Mouse (Mus musculus): ENCODE results near the gene Ppm1g. TPM values are rescaled to one million over a fixed set of nuclear protein-coding genes. Genes with fewer than 3 reads are reported as not detected.

The Ppm1g gene
- total RNA-seq (2022) = 100 to 1,000 TPM in 3 of 4 experiments, 10 to 100 TPM in 1; 93.5 to 125 (median 105) TPM

DNA sequence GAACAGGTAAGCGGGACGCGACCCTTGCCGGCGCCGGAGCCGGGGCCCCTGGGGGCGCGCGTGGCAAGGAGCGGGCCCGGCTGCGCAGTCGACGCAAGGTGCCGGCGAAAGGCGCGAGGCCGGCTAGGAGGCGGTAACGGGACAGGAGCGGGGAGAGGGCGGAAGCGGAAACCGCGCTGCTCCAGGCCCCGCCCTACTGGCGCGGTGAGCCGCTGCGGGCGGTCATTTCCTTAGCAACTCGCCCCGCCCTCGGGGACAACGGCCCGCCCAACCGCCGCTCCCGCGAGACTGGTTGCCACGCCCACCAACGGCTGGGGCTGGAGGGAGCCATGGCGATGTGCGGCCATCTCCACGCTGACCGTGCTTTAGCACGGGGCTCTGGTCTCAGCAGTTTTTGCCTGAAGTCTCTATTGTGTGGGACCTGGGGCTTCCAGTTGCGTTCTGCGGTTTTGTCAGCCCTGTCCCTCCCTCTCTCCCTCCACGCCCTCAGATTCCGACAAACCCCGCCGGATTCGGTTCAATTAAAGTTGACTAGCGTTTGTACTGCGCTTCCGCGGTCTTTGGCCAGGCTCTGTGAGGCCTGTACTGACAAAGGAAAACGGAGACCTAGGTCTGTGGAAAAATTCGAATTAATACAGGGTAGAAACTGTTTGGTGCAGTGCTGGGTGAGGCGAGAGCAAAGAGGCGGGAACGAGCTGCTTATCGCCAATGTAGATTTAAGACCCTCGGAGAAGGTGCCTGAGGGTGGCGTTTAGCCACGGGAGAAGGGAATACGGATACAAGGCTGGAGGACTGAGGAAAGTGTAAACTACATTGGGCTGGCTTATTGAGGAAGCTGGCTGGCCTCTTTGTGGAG is at the start of gene Ppm1g:
Gene Ppm1g (minus strand): TSS at position 240 of the 856 bp plus-strand sequence.
- DNase-seq = peak; percentile 95

DNA sequence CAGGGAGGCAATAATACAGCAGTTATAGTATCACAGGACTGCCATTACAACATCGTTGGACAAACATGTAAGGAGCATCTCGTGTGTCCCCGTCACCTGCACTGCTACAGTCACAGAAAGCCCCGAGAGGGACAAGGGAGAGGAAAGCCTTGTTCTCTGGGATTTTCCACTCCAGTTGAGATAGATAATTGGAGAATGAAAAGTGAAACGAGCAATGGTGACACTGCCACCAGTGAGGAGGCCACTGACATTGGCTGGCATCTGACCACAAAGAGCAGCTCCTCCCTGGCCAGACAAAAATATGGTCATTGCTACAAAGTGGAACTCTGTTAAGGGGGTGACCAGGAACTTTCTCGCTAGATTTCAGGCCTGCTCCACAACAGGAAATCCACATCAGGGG is 47.2 kb upstream of the Ppm1g start:
- DNase-seq = no peak

DNA sequence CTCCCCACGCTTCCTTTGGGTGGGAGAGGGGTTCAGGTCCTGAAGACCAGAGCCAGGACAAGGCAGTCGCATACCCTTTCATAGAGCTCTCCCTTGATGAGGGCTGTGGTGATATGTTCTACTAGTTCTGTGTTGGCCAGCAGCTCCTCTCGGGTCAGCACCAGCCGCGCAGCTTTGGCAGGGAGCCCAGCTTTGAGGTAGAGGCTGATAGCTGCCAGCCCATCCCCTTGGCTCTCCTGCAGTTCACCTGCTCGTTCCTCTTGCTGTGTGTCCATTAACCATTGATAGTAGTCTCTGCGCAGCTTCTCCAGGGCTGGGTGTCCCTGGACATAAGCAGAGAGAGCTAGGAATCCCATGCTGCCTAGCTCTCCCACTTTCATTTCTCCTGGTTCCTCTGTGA is 45.6 kb upstream of the Ppm1g start:
- DNase-seq = no peak

DNA sequence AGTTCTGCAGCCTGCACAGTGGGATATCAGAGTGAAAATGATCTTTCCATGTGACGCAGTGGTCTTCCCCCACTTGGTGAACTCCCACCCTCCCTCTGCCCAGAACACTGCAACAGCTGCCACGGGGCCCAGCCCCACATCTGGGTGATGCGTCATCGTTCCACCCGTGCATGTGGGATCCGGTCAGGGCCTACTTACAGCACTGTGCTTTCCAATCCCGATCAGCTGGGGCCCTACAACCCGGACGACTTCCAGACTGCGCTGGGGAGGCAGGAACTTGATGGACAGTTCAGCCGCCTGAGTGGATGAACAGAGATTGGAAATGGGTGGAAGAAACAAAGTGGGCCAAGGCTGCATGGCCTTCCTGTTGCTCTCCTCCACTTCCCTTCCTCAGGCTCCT is 37.1 kb upstream of the Ppm1g start:
- DNase-seq = no peak

DNA sequence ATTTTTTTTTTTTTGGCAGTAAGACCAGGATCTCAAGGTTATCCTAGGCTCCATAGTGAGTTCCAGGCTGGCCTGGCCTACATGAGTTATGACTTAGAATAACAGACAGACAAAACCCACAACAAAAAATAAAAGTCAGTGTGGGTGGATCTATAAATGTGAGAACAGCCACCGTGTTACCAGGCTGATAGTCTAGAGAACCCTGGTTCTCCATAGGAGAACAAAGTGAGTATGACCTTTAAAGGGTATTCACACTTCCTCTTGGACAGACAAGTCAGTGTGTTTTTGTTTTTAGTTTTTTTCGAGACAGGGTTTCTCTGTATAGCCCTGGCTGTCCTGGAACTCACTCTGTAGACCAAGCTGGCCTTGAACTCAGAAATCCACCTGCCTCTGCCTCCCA is 35.5 kb upstream of the Ppm1g start:
- no peak for DNase-seq

DNA sequence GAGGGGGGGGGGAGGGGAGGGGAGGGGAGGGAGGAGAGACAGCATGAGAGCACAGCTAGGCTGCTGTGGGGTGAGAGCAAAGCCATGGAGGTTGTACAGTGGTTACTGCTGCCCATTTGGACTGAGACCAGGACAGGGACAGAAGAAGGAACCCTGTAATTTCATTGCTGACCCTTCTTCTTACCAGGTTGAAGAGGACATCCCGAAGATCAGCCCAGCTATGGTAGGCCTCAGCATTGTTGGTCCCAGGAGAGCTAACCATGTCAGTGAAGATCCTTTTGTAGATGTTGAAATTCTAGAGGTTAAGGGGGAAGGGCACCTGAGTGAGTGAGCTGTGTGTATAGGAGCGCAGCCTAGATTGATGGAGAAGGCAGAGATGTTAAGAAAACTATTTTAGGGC is 34.9 kb upstream of the Ppm1g start:
- DNase-seq = no peak

DNA sequence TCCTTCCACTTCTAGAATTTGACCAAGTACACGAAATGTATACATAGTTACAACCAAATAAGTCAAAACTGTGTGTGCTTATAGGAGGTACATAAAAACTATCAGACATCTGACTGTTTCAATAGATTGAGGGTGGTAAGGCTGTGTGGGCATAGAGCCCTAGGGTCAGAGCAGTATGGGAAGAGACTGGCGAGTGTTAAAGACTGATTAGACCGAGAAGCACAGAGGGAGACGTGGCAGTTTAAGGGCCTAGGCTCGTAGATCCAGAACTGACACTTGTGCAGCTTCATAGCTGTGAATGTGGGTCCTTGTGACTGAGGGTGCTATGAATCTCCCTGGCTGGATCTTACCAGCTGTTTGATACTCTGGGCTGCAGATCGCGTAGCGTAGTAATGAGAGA is 34.4 kb upstream of the Ppm1g start:
- DNase-seq = no peak

DNA sequence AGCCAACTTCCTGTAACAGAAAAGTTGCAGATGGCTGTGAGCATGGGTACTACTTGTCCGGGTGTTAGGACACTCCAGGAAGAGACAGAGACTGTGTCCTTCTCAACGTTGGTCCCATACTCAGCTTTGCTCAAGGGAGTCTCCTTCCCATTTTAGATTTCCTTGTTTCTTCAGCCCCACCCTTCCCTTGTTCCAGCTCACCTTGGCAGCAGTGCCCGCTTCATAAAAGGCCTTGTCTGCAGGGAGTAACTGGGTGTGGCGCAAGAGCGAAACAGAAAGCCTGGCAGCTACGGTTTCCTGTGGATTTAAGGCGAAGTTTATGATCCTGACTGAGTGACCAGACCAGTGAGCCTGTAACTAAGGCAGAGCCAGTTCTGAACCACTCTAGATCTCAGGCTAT is 34.0 kb upstream of the Ppm1g start:
- peak; percentile 37 for DNase-seq

DNA sequence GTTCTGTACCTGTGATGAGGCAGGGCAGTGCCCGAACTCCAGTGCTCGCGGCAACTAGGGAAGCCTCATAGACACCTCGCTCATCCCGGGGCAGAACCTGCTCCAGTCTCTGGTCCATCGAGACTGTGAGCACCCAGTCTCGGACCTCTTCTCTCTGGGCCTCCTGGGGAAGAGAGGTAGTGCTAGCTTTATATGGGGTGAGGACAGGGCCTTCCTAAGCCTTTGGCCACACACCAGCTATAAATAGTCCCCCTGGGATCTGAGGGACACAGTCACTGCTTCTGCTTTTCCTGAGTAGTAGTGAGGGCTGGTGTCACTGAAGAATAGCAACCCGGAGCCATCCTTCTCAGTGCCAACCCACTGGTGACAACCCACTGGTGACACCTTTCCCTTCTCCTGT is 33.3 kb upstream of the Ppm1g start:
- DNase-seq = no peak

DNA sequence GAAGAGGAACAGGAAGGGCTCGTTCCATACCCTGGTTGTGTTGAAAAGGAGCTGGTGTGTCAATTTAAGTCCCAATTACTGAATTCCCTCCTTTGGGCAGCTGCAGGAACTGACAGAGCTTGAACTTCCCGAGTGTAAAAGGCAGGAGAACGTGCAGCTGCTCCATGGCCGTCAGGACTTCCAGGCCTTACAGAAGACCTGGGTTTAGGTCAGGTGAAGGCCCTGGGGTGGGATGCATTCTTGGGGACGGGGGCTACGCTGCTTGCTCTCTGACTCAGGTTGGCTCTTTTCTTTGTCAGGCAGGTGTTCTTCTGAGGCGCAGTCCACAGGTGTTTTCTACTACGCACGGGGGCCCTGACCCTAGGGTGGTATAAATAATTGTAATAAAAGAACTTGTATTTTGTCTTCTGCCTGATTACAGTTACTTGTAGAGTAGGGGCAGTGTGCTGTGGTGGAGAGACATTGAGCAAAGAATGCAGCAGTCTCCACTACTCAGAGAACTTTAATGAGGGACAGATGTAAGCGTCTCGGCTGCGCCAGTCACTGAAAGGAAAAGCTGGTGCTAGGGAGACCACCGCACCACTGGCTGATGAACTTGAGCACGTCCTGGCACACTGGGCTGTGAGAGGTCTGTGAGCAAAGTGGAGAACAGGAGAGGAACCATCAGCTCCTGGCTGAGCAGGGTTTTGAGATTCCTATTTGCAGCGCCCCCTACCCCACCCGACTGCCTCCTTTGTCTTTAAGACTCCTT is 32.5 kb upstream of the Ppm1g start:
- DNase-seq = no peak

DNA sequence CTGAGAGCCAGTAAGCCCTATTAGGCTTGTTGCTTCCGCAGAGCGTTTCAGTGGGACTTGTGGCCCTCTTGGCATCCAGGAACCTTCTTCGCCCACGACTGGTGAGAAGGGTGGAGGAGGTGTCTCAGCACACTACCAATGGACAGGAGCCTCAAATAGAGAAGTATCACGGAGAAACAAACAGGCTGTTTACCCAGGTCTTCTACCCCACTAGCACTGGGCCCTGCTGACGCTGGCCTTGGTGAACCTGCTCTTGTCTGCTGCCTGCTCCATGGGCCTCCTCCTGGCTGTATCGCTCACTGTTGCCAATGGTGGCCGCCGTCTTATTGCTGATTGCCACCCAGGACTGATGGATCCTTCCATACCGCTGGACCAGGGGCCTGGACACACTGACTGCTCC is 31.7 kb upstream of the Ppm1g start:
- no peak for DNase-seq

DNA sequence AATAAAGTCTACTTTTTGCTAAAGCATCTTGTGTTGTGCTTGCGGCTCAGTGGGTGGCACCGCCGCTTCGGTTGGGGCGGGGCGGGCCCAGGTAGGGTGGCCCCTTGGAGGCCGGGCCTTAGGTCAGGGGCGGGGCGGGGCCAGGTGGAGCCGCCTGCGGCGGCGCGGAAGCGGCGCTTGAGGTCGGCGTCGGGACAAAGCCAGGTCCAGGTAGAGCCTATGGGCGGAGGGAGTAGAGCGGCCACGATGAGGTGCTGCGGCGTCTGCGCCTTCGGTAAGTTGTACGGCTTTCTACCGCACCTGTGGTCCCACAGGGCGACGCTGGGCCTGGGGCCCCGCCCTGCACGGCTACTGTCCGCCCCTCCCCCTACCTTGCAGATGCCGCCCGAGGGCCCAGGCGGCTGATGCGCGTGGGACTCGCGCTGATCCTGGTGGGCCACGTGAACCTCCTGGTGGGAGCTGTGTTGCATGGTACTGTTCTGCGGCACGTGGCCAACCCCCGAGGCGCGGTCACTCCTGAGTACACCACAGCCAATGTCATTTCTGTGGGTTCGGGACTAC is 31.1 kb upstream of the Ppm1g start, which contains the start of gene Krtcap3:
Gene Krtcap3 (plus strand): TSS at position 151 of the 561 bp plus-strand sequence.
- DNase-seq = no peak

DNA sequence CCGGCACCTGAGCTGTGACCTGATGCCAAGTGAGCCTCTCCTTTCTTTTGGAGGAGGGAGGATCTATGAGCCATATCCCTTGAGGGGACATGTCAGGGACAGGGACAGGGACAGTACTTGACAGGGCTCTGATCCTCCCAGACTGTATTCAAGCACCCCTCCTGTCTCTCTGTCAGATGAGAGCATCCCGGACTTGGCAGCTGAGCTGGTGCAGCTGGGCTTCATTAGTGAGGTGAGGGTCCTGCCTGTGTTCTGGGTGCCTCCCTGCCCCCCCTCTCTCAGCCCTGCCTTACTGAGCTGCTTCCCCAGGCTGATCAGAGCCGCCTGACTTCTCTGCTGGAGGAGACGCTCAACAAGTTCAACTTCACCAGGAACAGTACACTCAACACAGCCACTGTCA is 30.2 kb upstream of the Ppm1g start:
- no peak for DNase-seq

DNA sequence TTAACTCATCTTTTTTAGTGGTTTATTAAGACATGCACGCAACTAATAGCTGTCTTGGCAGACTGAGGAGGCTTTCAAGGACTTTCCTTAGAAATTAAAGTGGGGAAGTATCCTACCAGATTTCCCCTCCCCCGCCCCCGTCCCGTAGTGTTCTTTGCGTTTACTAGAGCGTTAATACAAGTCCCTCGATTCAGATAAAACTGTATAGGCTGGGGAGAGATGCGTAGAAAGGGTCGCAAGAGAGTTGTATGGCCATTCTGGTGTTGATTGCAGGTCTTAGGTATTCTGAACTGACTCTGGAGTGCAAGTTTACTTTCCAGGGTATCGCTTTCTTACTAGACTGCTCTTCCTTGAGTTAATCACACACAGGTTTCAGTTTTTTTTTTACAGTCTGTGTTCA is 21.7 kb upstream of the Ppm1g start:
- DNase-seq = no peak

DNA sequence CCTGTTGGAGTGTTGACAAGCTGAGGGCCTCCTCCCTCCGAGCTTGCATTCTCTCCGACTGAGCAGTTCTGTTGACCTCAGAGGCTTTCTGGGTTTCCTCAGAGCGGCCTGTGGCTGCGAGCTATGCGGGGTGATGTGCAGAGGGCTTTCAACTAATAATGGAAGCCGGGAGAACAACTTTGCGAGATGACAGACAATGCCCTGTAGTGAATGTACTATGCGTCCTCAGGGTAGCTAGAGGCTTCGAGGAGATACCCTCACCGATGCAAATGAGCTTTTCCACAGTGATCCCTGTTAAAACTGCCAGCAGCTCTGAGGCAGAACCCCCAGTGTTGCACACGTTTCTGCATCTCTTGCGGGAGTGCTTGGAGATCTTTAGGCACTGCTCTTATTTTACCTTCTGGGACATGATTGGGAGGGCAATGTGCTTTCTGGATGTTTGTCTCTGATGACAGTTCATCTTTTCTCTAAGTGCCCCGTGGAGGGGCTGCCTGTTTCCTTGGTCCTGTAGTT is 21.1 kb upstream of the Ppm1g start:
- DNase-seq = no peak

DNA sequence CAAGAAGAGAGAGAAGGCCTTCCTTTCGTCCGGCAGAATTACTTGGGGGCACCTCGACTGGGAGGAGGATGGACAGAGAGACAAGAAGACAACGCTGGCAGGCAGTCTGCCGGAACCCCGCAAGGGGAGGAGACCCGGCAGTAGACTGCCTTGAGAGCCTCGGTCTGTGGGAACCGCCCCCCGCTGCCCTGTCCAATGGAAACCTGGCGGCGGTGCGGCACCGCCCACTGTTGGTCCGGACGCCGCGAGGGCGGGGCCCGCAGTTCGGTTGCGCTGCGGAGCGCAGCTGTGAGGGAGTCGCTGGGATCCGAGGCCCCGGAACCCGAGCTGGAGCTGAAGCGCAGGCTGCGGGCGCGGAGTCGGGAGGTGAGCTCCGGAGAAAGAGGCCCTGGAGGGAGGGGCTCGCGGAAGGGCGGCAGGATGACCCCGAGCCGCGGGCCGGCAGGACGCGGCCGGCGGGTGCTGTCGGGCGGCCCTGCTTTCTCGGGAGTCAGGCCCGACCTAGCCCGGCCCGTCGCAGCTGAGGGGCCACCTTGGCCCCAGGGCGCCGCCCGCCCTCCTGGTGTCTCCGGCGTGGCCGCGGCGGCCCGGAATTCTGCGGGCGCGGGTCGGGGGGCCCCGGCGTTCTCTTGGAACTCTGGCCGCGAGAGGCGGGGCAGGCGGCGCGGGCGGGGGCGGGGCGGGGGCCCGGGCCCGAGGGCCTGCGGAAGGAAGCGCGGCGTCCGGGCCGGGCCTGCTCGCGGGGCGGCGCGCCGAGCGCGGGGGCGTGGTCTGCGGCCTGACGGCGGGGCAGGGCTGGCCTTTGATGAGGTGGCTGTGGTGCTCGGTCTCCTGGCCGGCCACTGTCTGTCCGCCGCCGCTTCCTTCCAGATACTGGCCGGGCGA is 20.4 kb upstream of the Ppm1g start, which contains the start of the genes Nrbp1 and Gm9970:
Gene Nrbp1 (plus strand): TSS at position 228 of the 885 bp plus-strand sequence.
Gene Gm9970 (minus strand): TSS at position 596 of the 885 bp plus-strand sequence.
- peak; percentile 93 for DNase-seq

DNA sequence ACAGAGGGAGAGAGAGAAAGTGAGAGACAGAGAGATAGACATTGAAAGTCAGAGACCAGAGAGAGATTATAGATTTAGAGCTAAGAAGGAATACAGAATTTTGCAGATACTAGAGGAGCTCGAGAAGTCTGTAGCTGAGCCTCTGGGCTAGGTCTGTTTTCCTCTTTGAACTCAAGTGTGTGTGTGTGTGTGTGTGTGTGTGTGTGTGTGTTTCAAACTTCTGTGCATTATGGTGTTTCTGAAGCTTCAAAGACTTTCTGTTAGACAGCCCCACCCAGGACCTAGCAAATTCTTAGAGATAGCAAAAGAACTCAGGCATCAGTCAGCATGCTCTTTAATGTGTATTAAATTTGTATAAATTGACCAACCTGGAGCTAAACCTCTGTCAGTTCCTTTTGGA is 6.2 kb upstream of the Ppm1g start:
- DNase-seq = no peak

DNA sequence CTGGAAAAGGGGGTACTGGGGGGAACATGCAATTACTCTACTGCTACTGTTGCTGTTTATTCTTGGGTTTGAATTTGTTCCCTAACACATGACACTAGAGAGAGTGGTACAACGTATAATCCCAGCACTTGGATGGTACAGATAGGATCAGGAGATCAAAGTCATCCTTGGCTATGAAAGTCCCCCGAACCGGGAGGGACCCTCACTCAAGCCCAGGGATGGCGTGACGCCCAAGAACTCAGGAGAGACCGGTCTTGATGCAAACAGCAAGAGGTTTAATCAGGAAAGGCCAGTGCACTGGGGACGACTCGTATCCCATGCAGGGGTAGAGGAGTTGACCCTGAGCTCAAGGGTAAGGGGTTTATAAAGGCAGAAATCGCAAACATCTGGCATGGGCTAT is 2.2 kb upstream of the Ppm1g start:
- no peak for DNase-seq

DNA sequence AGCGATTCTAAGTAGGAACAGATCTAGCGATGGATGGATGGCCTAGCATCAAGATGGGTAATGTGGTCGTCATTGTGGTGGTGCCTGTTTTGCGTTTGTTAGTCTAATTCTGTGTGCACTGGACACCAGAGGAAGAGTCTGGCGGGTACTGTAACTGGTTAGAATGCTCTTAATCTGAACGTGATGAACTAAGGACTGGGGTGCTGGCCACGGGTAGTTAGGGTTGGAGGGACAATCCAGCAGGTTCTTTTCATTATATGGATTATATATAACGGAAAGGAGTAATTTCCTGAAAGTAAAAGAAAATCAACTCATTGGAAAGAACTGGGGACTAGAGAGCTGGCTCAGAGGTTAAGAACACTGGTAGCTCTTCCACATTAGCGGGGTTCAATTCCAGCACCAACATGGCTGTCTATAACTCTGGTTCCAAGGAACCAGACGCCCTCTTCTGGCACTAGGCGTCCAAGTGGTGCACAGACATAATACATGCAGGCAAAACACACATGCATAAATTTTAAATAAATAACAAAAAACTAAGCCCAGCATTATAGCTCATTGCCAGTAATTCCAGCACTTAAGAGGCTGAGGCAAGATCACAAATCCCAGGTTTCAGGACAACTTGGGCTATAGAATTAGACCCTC is 938 bp upstream of the Ppm1g start:
- DNase-seq = no peak

DNA sequence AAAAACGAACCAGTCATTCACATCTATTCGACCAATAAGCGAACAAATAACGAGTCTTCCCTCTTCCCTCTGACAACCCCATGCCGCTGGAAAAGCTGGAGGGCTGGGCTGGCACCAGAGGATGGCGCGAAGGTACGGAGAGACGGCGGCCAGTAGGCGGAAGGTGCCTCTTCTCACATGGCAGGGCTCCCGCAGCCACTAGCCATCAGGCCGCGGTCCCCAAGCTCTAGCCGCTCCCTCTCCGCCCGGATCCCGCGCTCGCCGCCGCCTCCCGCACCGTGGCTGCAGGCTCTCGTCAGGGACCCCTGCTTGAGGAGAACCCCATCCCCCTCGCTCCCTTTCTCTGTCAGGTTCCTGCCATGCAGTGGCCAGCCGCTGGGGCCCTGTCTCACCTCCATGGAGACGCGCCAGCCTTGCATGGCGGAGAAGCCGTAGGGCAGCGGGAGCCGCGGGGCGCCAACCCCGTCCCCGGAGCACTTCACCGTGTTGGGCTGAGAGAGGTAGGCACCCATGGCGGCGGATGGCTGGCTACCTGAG is 508 bp downstream of the Ppm1g start:
- no peak for DNase-seq

DNA sequence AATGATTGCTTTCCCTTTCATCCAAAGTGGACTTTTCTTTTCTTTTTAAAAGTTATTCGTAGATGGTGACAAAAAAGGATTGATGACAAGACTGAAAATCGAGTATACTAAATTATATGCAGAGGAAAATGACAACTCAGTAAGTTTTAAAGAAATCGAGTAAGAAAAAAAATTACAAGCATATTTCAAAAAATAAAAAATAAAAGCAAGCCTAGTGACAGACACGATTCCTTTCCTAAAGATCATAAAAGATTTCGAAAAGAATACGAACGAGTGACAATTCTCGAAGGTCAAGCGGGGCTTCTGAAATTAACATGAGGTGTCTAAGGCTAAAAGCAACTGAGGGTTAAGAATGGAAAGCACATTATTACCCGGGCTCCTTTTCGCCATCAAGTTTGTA is 1.0 kb downstream of the Ppm1g start:
- DNase-seq = no peak

Measured in adrenal gland, adult 8-10 months (tissue).